ENCODE assay signal across 21 mouse cellular contexts in genomic region chr14:52160911-52161310, GRCm38 (mm10). TPM values are rescaled to one million over a fixed set of nuclear protein-coding genes. Genes with fewer than 3 reads are reported as not detected.
A peak's percentile ranks its signal among the peaks of the same experiment; 100 is the strongest.
DNase-seq lines count a peak whose midpoint lies in the region; TF ChIP-seq lines count a peak whose summit lies in the region.
"Had no signal": no experiment of that assay in that cellular context is flagged by ENCODE, and none has a peak within 500 bp of the region (broad histone marks: within the 10 kb centered on the region; RNA-seq: fewer than 3 reads in every experiment).

No protein-coding gene starts in this region.

- peak; percentile 83 to 88 for DNase-seq in adrenal gland, adult (ENCODE audit: inconsistent age in 2 of 2, low spot score in 1 of 2)
- DNase-seq in adrenal gland, adult 8-10 months: peak; percentile 74
- DNase-seq in adrenal gland, postnatal 25 days: peak; percentile 33
- no peak for DNase-seq in lung, adult 2 months
- no peak for DNase-seq in cerebellum, postnatal 14 days
- DNase-seq in cerebellum, postnatal 4 days (ENCODE audit: low spot score in 2 of 2): no peak
- DNase-seq: cerebellum, adult 18-20 months; cerebellum, adult 9-10 months; cerebellum, postnatal 25 days; embryo, embryonic 11 days; gastrocnemius, postnatal 10 days; gastrocnemius, postnatal 36 days; heart, adult 2 months; heart, postnatal 14 days; heart, postnatal 4 days had no signal

- WGBS in lung, adult 2 months: 67% methylated on average over 6 of the region's 6 CpGs

- no peak for TF ChIP-seq CTCF in lung, adult 2 months (IDR thresholded peaks at IDR 0.05; ENCODE audit: insufficient read depth, low read length)

- no peaks in the 10 kb centered on the region for H3K4me1 ChIP-seq in lung, adult 2 months (ENCODE audit: control insufficient read depth, insufficient read depth, low read length)
- H3K4me1 ChIP-seq: embryonic facial prominence, embryonic 10.5 days; embryonic facial prominence, embryonic 13.5 days; forebrain, embryonic 12.5 days; heart, embryonic 10.5 days; heart, embryonic 13.5 days had no signal

- H3K4me3 ChIP-seq in lung, adult 2 months (replicated peaks; ENCODE audit: extremely low read depth, low read depth, low read length): no peak overlapping the region
- H3K4me3 ChIP-seq: embryonic facial prominence, embryonic 10.5 days; embryonic facial prominence, embryonic 13.5 days; erythroblast, embryonic 14.5 days; forebrain, embryonic 12.5 days; heart, adult 2 months; heart, embryonic 10.5 days; heart, embryonic 13.5 days had no signal

- TF ChIP-seq POLR2A in lung, adult 2 months (IDR thresholded peaks at IDR 0.05; ENCODE audit: borderline replicate concordance, extremely low read depth, low read depth, low read length): no peak

RNA-seq across cellular contexts. Expression of gene Supt16, which starts 36.3 kb away (rescaled TPM):
- 10 to 100 TPM; 56.0 to 73.9 (median 61.4) TPM for total RNA-seq in adrenal gland, adult 8-10 months (2022)
- 60.0 and 61.3 TPM in 2 replicates for total RNA-seq in adrenal gland, postnatal 25 days (2021)
- polyA plus RNA-seq in lung, adult 2 months (2012; rRNA removed): 5.8 and 10.8 TPM in 2 replicates

RNA-seq across cellular contexts. Expression of gene Rpgrip1, which starts 50.4 kb away (rescaled TPM):
- 1 to 10 TPM in 2 of 4 experiments, under 1 TPM in 2; 0.44 to 2.3 (median 1.4) TPM for total RNA-seq in adrenal gland, adult 8-10 months (2022)
- total RNA-seq in adrenal gland, postnatal 25 days (2021): 0.38 and 0.73 TPM in 2 replicates
- 2.5 TPM in 2 replicates for polyA plus RNA-seq in lung, adult 2 months (2012; rRNA removed)
- total RNA-seq: gastrocnemius, postnatal 36 days had no signal
- polyA plus RNA-seq: erythroblast, embryonic 14.5 days had no signal

RNA-seq across cellular contexts. Expression of gene Hnrnpc, which starts 57.1 kb away (rescaled TPM):
- 100 to 1,000 TPM; 181 to 335 (median 196) TPM for total RNA-seq in adrenal gland, adult 8-10 months (2022)
- 235 and 281 TPM in 2 replicates for total RNA-seq in adrenal gland, postnatal 25 days (2021)
- polyA plus RNA-seq in lung, adult 2 months (2012; rRNA removed): 50.1 and 83.7 TPM in 2 replicates

Comparison
In these comparisons a context has a peak if more than half of its experiments do, and no peak if none do; other contexts are left out.
1. DNase-seq: peak in adrenal gland, adult (2 of 2), adrenal gland, adult 8-10 months (single experiment) and adrenal gland, postnatal 25 days (single experiment); none in lung, adult 2 months (single experiment), cerebellum, postnatal 14 days (0 of 2) and cerebellum, postnatal 4 days (0 of 2).